Mouse (Mus musculus) embryo, embryonic 9.5 days (tissue): ENCODE results near the gene Iqcn.

Source experiments
- DNase-seq: peaks from one replicate; pipeline ENCODE4 v3.0.0-alpha.2; 2017; ENCODE audit errors: extremely low spot score

The Iqcn gene

DNA sequence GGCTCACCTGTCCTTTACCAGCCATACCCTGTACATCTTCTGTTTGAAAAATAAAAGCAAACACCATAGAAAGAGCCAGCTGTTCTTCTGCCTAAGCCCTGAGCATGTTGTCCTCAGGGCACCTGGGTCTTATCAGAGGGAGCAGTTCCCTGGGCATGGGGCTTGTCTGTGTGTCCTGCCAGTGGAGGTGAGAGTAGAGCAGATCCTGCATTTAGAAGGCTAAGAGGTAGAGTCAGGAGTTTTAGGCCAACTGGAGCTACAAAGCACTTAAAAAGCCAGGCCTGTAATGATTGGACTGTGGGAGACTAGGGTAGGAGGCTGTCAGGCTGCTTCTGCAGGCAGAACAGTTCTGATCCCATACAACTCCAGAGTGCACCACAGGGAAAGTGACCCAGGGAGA, 24.6 kb upstream of the Iqcn start:
- no peak for DNase-seq

DNA sequence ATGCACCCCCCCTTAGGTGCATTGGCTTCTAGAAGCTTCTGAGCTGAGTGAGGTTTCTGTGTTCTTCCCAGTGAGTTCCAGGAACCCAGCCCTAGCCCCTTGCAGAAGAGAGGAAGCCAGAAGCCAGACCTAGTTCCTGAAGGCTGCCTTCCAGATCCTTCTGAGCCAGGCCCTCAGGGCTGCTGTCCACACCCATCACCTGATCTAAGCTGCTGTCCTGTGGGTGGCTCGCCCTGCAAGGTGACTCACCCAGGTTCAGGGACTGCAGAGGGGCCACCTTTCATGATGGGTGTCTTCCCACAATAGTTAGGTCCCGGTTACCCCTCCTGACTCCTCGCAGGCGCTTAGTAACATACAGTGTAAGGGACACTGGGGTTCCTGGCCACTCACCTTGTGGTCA, 23.9 kb upstream of the Iqcn start:
- DNase-seq: no peak

DNA sequence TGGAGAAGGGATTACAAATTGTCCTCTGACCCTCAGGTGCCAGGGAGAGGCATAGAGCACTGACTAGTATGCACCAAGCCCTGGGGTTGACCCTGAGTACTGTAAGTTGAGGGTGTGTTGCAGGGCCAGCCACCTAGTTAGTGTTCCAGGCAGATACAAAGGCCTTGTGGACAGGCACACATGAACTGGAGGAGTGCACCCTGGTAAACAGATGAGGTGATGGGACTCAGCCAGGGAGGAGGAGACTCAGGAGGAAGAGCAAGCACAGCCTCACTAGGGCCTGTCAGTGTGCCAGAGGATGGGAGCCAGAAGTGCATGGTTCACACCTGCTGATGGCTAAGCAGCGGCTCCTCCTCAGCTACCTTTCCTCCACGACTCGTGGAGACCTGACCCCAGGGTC, 23.2 kb upstream of the Iqcn start:
- DNase-seq: no peak

DNA sequence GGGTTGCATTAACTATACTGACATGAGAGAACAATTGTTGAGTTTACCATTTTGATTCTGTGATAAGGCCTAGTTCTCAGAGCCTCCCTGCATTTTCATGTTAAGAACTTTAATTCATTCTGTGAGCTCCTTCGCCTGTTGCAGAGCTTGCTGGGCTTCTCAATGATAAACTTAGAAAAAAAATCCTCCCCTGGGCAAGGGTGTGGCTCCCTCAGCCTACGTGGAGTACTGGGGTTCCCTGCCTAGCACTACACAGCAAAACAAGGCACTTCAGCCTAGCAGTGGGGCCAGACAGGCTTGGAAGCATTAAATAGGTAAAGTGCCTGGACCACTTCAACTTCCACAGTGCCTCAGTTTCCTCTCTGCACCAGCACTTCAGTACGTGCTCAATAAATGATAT, 21.8 kb upstream of the Iqcn start:
- no peak for DNase-seq

DNA sequence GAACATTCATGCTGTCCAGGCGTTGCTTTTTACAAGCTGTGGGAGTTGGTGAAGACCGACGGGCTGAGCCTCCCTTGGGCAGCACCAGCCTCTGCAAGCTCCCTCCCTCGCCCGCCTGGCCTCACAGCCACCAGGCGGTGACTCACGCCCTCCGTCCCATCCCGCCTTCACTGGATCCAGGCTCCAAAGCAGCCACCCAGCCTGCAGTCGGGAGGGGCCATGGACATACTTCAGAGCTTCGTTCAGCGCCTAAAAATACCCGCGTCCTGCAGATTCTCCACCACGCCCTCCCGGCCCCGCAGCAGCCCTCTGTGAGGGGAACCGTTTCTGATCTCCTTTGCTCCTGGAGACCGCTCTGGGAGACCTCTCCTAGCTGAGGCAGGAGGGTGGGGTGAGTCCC, 21.1 kb upstream of the Iqcn start:
- peak; percentile 47 for DNase-seq

DNA sequence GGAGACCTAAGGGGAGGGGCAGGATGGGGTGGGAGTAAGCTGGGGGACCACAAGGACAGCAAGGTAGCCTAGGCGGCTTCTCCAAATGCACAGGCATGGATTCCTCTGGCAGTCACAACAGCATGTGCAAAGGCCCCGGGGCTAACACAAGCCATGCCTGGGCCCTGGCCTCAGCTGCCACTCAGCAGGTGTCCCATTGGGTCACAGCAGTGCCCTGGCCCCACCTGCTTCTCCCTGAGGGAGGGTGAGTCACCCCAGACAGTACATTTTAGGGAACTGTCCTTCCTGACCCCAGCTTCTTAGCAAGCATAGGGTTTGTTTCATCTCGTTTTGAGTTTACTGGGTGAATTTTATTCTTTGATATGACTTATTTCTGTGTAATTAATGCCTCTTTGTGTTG, 20.6 kb upstream of the Iqcn start:
- no peak for DNase-seq

DNA sequence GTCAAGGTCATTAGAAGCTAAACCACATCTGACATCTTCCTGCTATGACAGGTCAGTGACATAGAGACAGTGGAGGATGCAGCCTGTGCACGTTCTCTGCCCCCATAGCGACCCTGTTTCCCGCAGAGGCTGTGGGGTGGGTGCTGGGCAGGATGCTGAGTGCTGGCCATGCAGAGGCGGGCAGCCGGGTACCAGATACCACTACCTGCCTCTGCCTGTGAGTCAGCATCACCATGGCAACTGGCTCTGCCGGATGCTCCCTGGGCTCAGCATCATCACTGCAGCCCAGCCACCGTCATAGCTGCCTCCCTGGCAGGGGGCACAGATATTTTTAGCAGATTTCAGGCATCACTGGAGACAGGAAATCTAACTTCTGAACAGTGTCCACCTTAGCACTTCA, 19.0 kb upstream of the Iqcn start:
- no peak for DNase-seq

DNA sequence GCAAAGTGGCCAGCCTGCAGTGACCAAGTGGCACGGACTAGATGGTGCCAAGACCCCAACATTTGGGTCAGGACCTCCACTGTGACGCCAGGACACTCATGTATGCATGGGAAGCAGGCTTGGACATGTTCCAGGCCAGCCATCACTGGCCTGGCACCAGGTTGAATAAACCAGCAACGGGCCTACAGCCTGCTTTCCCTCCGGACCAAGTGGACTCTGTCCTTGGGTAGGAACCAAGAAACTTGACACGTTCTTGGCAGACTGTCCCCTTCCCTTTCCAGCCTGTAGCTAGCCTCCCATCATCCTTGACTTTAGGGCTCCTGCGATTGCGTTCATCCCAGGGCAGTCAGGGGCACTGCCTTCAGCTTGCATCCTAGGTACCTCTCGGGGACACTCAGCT, 15.7 kb upstream of the Iqcn start:
- DNase-seq: no peak

DNA sequence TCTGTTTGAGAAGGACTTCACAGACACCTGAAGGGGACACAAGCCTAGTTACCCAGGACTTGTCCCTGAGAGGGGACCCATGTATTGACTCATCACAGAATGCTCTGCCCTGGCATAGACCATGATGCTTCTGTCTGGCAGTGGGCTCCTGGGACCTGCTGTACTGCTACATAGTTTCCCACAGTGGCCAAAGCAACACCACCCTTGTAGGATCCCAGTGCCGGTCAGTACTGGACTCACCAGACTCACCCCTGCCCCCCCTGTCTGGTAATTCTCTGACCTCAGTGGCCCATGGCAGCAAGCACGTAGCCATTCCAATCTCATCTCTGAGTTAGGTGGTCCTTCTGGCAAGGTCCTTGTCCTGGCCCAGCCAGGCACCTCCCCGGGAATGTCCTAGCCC, 15.1 kb upstream of the Iqcn start:
- DNase-seq: no peak

DNA sequence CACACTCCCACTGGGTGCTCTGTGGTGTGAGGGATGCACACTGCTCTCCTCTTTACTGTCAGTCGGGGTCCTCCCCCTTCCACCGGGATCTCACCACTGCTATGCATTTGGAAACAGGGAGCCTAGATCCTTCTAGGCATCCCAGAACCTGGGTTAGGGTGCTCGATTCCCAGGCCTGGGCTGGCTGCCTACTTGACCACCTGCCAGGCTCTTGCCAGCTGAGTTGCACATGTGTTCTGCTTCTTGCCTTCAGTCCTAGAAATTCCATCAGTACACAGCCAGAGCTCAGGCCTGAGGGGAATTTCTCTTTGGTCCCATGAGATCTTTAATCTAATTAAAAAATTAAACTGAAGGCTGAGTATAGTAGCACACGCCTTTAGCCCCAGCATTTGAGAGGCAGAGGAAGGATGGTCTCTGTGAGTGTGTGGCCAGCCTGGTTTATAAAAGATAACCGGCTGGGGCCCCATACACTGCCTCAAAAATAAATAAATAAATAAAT, 13.3 kb upstream of the Iqcn start:
- DNase-seq: no peak

DNA sequence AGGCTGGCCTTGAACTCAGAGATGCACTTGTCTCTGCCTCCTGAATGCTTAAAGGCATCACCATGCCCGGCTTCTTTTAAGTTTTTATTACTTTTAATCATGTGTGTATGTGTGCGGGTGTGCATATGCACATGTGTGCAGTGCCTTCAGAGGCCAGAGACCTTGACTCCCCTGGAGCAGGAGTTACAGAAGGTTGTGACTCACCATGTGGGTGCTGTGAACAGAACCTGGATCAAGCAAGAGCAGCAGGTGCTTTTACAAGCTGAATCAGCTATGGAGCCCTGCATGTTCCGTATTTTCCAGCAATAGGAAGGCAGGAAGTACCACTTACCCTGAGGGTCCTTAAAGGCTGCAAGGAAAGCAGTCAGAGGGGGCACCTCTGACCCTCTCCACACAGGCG, 12.0 kb upstream of the Iqcn start:
- DNase-seq: no peak

DNA sequence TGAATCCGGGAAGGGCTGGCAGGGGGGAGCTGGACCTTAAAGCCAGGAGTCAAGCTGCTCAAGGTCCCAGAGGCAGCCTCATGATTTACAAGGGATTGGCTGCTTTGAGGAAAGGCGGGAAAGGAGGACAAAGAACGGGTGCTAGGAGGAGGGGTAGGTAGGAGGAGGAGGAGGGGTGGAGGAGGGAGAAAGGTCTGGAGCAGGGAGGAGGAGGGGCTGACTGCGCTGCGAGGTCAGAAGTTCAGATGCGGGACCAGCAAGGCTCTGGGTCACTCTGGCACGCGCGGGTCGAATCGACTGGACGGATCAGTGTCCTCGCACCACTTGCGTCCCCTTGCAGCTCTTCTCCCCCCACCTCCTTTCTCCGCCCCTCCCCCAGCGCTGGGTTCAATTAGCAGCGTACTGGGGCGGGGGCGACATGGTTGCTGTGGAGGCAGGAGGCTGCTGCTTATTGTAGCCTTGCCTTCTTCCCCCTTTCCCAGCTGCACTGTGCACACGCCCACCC, 11.5 kb upstream of the Iqcn start:
- peak; percentile 93 for DNase-seq

DNA sequence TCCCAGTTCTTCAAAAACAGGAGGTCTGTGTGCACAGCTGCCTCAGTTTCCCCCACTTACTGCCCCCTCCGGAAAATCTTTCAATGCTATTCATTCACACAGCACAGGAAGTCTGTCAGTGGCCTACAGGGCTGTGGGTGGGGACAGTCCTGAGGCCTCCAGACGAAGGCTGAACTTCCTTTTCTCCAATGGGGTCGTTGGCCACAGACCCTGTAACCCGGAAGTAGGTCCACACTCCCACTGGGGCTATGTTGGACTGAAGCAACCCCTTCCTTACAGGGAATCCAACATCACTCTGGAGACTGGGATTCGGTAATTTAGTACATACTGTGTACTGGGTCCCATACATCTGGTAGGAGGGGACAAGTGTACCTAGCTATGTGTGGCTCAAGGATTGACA, 9.6 kb upstream of the Iqcn start:
- no peak for DNase-seq

DNA sequence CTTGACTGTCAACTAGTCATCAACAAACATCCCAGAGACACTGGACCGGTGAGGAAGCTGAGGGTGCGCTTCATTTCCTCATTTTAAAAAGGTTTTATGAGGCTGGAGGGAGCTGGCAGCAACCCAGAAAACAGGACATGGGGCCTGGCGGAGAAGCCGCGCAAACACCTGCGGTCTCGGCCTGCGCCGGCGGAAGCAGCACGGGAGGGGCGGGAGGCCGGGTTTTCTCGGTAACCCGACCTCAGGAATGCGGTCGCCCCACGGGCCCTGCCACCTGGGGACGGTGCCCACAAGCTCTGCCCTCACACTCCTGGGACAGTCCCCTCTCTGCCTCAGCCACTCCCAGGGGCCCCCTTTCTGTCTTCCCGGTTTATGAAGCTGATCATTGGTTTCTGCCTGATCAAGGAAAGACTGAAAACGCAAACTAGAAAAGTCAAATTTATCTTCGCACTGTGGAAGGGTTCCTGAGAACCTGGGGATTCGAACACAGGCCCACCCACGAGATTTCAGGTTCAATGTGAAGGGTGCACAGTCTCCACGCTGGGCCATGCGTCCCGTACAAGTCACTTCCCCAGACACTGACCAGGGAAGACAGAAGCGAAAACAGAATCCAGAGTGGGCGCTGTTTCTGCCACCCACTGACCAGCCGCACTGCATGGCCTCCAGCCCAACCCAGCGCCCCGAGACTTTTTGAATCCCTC, 7.8 kb upstream of the Iqcn start:
- no peak for DNase-seq

DNA sequence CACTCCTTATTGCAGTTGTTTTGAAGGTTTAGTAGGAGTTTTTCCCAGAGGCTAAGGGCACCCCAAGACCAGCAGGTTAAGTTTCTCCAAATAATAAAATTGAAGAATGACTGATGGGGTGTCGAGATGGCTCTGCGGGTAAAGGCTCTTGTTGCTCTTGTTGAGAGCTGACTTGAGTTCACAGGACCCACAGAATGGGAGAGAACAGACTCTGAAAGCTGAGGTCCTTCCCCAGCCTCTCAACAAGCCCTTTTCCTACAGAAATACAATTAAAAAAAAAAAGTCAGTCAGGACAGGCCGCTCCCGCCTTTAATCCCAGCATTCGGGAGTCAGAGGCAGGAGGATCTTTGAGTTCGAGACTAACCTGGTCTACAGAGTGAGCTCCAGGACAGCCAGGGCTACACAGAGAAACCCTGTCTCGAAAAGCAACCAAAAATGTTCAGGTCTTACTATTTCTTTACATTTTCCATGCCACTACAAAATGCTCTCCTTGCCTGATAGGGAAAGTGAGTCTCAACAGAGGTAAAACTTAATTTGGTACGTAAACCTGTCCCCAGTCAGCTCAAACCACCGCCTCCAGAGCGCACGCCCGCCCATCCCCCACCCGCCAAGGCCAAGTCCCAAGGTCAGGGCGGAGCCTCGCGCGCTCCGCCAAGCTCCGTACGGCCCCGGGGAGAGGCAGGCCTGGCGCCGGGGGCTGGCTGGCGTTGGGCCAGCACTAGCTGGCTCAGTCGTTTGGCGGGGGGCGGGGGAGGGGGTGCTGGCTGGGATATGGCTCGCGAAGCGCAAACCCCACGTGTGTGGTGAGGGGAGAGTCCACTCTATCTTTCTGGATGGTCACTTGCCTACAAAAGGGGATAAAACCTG, 7.0 kb upstream of the Iqcn start:
- DNase-seq: peak; percentile 64

DNA sequence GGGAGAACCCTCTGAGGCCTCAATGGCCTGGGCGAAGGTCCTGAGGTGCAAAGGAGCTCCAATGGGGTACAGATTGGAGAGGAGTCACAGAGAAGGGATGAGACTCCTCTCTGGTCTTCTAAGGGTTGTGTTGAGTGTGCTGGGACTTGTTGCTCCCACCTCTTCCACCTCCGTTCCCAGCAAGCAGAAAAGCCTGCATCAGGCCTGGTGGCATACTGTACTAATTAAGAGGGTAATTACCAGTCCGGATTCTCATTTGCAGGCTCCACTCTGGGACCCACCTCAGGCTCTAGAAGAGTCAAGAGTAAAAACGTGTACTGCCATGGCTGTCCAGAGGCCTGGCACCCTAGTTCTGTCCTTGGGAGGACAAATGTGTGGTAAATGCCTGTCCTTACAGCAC, 6.3 kb upstream of the Iqcn start:
- DNase-seq: no peak

DNA sequence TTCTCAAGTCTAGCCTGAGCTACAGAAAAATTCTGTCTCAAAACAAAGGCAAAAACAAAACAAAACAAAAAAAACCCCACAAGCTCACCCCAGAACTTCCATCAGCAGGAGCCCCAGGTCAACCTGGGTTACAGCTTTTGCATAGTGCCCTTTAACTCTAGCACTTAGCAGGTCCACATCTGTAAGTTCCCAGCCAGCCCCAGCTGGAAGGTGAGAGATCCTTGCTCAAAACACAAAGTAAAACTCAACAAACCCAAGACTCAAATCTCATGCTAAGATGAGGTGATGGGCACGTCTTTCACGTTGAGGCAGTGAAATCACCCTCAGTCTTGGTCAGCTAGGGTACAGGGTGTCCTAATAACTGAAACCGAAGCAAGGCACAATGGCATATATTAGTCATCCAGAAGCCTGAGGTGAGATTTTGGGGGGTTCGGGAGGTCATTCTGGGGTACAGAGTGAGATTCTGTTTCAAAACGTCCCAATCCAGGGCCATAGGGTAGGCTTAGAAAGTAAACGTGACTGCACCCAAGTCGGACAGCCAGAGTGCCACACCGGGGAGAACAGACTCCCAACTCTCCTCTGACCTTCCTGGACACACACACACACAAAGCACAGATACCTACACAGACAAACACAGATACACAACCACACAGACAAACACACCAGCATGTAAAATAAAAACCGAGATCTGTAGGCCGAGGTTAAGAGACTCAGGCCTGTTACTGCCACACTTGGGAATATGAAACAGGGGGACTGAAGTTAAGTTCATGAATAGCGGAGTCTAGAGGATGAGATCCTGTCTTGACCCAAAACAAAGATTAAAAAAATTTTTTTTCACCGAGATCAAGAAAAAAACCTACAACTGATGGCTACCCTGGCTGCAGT, 5.6 kb upstream of the Iqcn start:
- DNase-seq: no peak

DNA sequence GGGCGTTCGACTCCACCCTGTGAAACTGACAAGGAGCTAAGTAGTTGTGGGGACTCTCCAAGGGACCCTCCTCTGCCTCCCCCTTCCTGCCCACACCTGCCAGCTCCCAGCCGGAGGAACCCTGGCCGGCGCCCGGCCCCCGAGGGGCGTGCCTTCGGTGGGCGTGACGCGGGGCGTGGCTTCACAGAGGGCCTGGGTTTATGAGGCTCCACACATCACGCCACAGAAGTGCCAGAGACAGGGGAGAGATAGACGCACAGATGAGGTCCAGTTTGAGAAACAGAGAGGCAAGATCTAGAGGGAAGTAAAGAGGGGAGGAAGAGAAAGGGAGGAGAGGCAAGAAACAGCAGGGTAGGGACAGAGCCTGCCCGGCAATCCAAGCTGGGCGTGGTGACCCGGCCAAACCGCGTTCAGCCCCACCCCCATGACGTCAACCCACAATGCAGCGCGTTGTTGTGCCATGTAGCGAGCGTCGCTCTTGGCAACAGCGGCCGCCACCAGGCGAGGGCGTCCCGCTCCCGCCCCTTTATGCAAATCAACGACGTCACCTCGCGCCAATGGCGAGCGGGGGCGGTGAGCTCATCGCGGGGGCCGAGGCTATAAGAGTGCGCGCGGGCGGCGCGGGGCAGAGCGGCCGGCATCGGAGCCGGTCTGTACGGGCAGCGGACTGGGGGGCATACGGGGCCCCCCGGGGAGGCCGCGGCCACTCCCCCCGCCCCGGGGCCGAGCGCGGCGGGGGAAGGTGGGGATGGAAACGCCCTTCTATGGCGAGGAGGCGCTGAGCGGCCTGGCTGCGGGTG, 4.7 kb upstream of the Iqcn start, which contains the start of gene Jund:
Gene Jund (plus strand): TSS at position 640 of the 800 bp plus-strand sequence.
- peak; percentile 99 for DNase-seq

DNA sequence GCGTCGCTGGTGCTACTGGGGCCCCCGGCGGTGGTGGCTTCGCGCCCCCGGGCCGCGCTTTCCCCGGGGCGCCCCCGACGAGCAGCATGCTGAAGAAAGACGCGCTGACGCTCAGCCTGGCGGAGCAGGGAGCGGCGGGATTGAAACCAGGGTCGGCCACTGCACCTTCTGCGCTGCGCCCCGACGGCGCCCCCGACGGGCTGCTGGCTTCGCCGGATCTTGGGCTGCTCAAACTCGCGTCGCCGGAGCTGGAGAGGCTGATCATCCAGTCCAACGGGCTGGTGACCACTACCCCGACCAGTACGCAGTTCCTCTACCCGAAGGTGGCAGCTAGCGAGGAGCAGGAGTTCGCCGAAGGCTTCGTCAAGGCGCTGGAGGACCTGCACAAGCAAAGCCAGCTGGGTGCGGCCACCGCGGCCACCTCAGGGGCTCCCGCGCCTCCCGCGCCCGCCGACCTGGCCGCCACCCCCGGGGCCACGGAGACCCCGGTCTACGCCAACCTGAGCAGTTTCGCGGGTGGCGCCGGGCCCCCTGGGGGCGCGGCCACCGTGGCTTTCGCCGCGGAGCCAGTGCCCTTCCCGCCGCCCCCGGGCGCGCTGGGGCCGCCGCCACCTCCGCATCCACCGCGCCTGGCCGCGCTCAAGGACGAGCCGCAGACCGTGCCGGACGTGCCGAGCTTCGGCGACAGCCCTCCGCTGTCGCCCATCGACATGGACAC, 4.0 kb upstream of the Iqcn start:
- DNase-seq: peak; percentile 73

DNA sequence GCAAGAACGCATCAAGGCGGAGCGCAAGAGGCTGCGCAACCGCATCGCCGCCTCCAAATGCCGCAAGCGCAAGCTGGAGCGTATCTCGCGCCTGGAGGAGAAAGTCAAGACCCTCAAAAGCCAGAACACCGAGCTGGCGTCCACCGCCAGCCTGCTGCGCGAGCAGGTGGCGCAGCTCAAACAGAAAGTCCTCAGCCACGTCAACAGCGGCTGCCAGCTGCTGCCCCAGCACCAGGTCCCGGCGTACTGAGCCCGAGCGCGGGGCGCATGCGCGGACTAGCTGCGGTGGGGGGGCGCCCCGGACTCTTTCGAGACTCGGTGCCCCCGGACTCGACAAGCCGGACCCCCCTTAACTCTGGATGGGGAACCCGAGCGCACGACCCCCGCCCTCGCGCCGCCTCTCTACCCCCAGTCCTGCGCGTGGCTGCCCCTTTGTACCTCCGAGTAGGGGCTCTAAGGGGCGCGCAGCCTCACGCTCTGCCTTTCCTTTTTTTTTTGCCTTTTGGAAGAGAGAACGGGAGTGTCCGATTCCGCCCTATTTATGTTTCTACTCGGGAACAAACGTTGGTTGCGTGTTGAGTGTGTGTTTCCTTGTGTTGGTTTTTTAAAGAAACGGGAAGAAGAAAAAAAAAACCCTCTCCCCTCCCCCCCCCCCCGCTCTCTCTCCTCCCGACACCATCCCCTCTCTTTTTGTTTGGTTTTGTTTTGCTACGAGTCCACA, 3.3 kb upstream of the Iqcn start:
- DNase-seq: peak; percentile 88
